Mouse (Mus musculus): ENCODE data around the gene Crip2. TPM values are rescaled to one million over a fixed set of nuclear protein-coding genes. Genes with fewer than 3 reads are reported as not detected.

Crip2 gene
- polyA plus RNA-seq (2011; ENCODE audit: insufficient read depth, insufficient read length, low replicate concordance, missing spikeins) = 23.6 and 24.6 TPM in 2 replicates

DNA sequence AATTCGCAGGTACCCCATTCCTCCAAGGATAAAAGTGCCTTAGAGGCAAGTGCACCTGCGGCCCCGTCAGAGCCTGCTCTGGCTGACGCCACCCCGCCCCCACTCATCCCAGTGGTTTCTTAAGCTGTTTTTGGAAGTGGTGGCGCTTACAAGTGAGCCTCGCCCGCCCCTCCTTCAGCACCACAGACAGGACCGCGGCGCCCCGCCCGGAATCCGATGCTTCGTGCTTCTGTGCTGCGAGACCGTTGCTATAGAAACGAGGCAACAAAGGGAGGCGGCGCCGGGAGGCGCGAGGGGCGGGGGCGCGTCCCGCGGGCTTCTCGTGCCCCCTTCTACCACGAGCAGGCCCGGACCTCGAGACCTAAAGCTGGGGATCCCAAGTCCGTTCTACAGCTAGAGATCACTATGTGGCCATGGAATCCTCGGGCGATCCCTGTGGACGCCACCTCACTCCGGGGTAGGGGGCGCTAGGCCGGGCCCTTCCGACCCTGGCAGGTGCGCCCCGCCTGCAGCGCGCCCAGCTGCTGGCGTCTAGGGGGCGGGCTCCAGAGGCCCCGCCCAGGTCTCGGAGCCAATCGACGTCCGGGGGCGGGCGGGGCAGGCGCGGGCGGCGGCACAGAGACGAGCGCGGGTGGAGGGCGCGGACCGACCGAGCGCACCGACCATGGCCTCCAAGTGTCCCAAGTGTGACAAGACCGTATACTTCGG, at the start of gene Crip2:
Gene Crip2, plus strand, starts transcription at position 329 of the 708 bp plus-strand sequence.
- WGBS = under 1% methylated on average over 68 of the region's 68 CpGs
- H3K27ac ChIP-seq (ENCODE audit: control insufficient read depth, insufficient read depth, low read depth, low read length, poor library complexity) = peak within 1 kb of the TSS; percentile 47
- H3K4me3 ChIP-seq (replicated peaks; ENCODE audit: control insufficient read depth, low read depth, low read length) = peak within 1 kb of the TSS; percentile 89
- TF ChIP-seq CTCF (IDR thresholded peaks at IDR 0.05; ENCODE audit: control insufficient read depth, insufficient read depth, low read length) (no peak), POLR2A (IDR thresholded peaks at IDR 0.05; ENCODE audit: borderline replicate concordance, control insufficient read depth, low read depth, low read length) (no peak)
- H3K4me1 ChIP-seq (ENCODE audit: control insufficient read depth, insufficient read depth, low read length) = peaks cover 2% of the 10 kb centered on the region

- 76% methylated on average over 5 of the region's 5 CpGs for WGBS
- no peak for TF ChIP-seq CTCF (IDR thresholded peaks at IDR 0.05; ENCODE audit: control insufficient read depth, insufficient read depth, low read length)
- no peak for TF ChIP-seq POLR2A (IDR thresholded peaks at IDR 0.05; ENCODE audit: borderline replicate concordance, control insufficient read depth, low read depth, low read length)
- Histone ChIP-seq H3K27ac (ENCODE audit: control insufficient read depth, insufficient read depth, low read depth, low read length, poor library complexity) (no peak overlapping the region), H3K4me1 (ENCODE audit: control insufficient read depth, insufficient read depth, low read length) (no peaks in the 10 kb centered on the region; the same call in 1 of the 2 replicates), H3K4me3 (replicated peaks; ENCODE audit: control insufficient read depth, low read depth, low read length) (no peak overlapping the region)
Measured at GRCm38 (mm10) chr12:113097040-113097439, 43.0 kb upstream of the Crip2 start.

- Histone ChIP-seq H3K4me3 (replicated peaks; ENCODE audit: control insufficient read depth, low read depth, low read length) (peak within 1 kb of the TSS; percentile 72), H3K27ac (ENCODE audit: control insufficient read depth, insufficient read depth, low read depth, low read length, poor library complexity) (peak within 1 kb of the TSS; percentile 55; the same call in 1 of the 2 replicates), H3K4me1 (ENCODE audit: control insufficient read depth, insufficient read depth, low read length) (no peaks in the 10 kb centered on the region; the same call in 1 of the 2 replicates)
- TF ChIP-seq POLR2A (IDR thresholded peaks at IDR 0.05; ENCODE audit: borderline replicate concordance, control insufficient read depth, low read depth, low read length) (no peak), CTCF (IDR thresholded peaks at IDR 0.05; ENCODE audit: control insufficient read depth, insufficient read depth, low read length) (no peak)
- 12% methylated on average over 34 of the region's 53 CpGs for WGBS
Measured at GRCm38 (mm10) chr12:113097749-113098281, 42.2 kb upstream of the Crip2 start, which contains the start of gene Mta1. Mta1 (plus strand) TSS chr12:113098278.

DNA sequence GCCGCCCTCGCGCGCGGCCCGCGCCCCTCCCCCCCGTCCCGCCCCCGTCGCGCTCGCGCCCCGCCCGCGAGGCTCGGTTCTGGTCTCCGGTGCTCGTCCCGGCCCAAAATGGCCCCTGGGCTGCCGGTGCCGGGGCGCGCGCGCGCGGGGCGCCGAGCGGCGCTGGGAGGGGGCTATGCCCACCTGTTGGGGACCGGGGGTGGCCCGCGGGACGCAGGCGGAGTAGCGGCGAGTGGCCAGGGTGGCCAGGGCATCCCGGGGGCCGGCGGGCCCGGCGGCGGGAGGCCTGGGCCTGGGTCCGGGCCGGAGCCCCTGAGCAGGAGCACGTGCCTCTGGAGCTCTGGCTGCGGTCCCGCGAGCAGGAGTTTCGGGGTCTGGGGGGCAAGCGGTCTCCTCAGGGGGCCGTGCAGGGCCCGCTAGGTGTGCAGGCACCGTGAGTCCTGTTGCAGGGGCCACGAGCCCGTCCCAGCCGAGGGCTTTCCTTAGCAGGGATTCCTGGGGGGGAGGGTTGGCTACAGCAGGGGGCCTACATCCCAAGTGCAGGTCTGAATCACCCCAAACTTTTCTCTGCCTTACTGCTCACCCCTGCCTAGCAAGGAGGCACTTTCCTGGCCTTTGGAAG, 41.4 kb upstream of the Crip2 start:
- Histone ChIP-seq H3K27ac (ENCODE audit: control insufficient read depth, insufficient read depth, low read depth, low read length, poor library complexity) (peak overlapping the region; percentile 32; the same call in 1 of the 2 replicates), H3K4me3 (replicated peaks; ENCODE audit: control insufficient read depth, low read depth, low read length) (peak overlapping the region; percentile 44), H3K4me1 (ENCODE audit: control insufficient read depth, insufficient read depth, low read length) (no peaks in the 10 kb centered on the region; the same call in 1 of the 2 replicates)
- TF ChIP-seq CTCF (IDR thresholded peaks at IDR 0.05; ENCODE audit: control insufficient read depth, insufficient read depth, low read length) (no peak), POLR2A (IDR thresholded peaks at IDR 0.05; ENCODE audit: borderline replicate concordance, control insufficient read depth, low read depth, low read length) (no peak)
- 2% methylated on average over 51 of the region's 60 CpGs for WGBS

GRCm38 (mm10) chr12:113099470-113100237, 40.4 kb upstream of the Crip2 start:
- no peak for TF ChIP-seq CTCF (IDR thresholded peaks at IDR 0.05; ENCODE audit: control insufficient read depth, insufficient read depth, low read length)
- TF ChIP-seq POLR2A (IDR thresholded peaks at IDR 0.05; ENCODE audit: borderline replicate concordance, control insufficient read depth, low read depth, low read length) = no peak
- H3K27ac ChIP-seq (ENCODE audit: control insufficient read depth, insufficient read depth, low read depth, low read length, poor library complexity) = no peak overlapping the region
- WGBS = 8% methylated on average over 6 of the region's 6 CpGs
- no peaks in the 10 kb centered on the region; the same call in 1 of the 2 replicates for H3K4me1 ChIP-seq (ENCODE audit: control insufficient read depth, insufficient read depth, low read length)
- peak overlapping the region; percentile 44 for H3K4me3 ChIP-seq (replicated peaks; ENCODE audit: control insufficient read depth, low read depth, low read length)

DNA sequence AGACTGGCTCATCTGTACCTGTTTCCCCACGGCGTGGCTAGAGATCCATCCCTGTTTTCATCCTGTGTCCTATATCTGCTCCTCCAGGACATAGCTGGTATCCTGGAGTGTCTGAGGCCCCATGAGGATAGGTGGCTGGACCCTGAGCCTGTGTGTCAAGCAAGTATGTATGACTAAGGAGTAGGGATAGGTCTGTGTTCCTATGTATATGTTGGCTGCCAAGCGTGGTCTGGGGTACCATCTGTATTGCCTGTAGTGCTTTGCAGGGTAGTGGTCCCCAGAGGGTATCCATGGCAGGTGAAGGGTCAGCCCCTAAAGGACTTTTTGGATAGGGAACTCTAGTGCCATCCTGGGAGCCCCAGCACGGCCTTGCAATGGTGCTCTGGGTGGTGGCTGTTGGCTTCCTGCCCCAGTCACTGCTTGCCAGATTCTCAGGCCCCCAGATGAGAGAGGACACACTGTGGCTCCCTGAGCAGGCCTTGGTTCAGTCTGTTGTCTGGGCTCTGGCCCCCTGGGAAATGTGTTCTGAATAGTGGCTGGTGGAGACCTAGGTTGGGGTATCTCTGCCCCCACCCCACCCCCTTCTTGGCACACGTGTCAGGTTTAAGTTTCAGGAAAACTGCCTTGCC, 39.5 kb upstream of the Crip2 start:
- WGBS = 64% methylated on average over 5 of the region's 5 CpGs
- H3K4me1 ChIP-seq (ENCODE audit: control insufficient read depth, insufficient read depth, low read length) = no peaks in the 10 kb centered on the region; the same call in 1 of the 2 replicates
- H3K27ac ChIP-seq (ENCODE audit: control insufficient read depth, insufficient read depth, low read depth, low read length, poor library complexity) = no peak overlapping the region; the same call in 1 of the 2 replicates
- TF ChIP-seq CTCF (IDR thresholded peaks at IDR 0.05; ENCODE audit: control insufficient read depth, insufficient read depth, low read length) = no peak
- no peak for TF ChIP-seq POLR2A (IDR thresholded peaks at IDR 0.05; ENCODE audit: borderline replicate concordance, control insufficient read depth, low read depth, low read length)
- no peak overlapping the region for H3K4me3 ChIP-seq (replicated peaks; ENCODE audit: control insufficient read depth, low read depth, low read length)

GRCm38 (mm10) chr12:113101251-113101960, 38.6 kb upstream of the Crip2 start:
- no peak overlapping the region for H3K27ac ChIP-seq (ENCODE audit: control insufficient read depth, insufficient read depth, low read depth, low read length, poor library complexity)
- no peaks in the 10 kb centered on the region; the same call in 1 of the 2 replicates for H3K4me1 ChIP-seq (ENCODE audit: control insufficient read depth, insufficient read depth, low read length)
- WGBS = 37% methylated on average over 9 of the region's 9 CpGs
- no peak overlapping the region for H3K4me3 ChIP-seq (replicated peaks; ENCODE audit: control insufficient read depth, low read depth, low read length)
- TF ChIP-seq POLR2A (IDR thresholded peaks at IDR 0.05; ENCODE audit: borderline replicate concordance, control insufficient read depth, low read depth, low read length) (no peak), CTCF (IDR thresholded peaks at IDR 0.05; ENCODE audit: control insufficient read depth, insufficient read depth, low read length) (no peak)

All from bone marrow, adult 2 months (tissue).